In genomic region chr15:97468732-97469683, GRCm38 (mm10) we compare ENCODE assay signal across 8 mouse cellular contexts.
DNase-seq lines count a peak whose midpoint lies in the region; ATAC-seq lines count a peak whose summit lies in the region.

No protein-coding gene starts in this region.

- ATAC-seq in monocyte, adult 5-6 weeks (replicated peaks; ENCODE audit: insufficient number of reproducible peaks, low FRiP score, low TSS enrichment, poor library complexity, severe bottlenecking), result peak; percentile 82

- peak; percentile 33 for DNase-seq in kidney, postnatal 10 days
- DNase-seq in kidney, adult 8-10 months, result no peak
- peak; percentile 83 for DNase-seq in T-cell, adult 2 months (ENCODE audit: low spot score)
- DNase-seq in thymus, postnatal 10 days (ENCODE audit: low spot score in 2 of 2), result peak; percentile 70 to 73
- no peak for DNase-seq in frontal cortex, postnatal 10 days (ENCODE audit: low spot score in 2 of 2)
- DNase-seq in adrenal gland, postnatal 25 days, result no peak
- DNase-seq in retina, embryonic 14.5 days (ENCODE audit: low spot score), result no peak

Comparison
In these comparisons a context has a peak if more than half of its experiments do, and no peak if none do; other contexts are left out.
1. DNase-seq: peak in kidney, postnatal 10 days (single experiment), T-cell, adult 2 months (single experiment) and thymus, postnatal 10 days (2 of 2); none in kidney, adult 8-10 months (0 of 2), frontal cortex, postnatal 10 days (0 of 2), adrenal gland, postnatal 25 days (single experiment) and retina, embryonic 14.5 days (single experiment).